In the genomic region with DNA sequence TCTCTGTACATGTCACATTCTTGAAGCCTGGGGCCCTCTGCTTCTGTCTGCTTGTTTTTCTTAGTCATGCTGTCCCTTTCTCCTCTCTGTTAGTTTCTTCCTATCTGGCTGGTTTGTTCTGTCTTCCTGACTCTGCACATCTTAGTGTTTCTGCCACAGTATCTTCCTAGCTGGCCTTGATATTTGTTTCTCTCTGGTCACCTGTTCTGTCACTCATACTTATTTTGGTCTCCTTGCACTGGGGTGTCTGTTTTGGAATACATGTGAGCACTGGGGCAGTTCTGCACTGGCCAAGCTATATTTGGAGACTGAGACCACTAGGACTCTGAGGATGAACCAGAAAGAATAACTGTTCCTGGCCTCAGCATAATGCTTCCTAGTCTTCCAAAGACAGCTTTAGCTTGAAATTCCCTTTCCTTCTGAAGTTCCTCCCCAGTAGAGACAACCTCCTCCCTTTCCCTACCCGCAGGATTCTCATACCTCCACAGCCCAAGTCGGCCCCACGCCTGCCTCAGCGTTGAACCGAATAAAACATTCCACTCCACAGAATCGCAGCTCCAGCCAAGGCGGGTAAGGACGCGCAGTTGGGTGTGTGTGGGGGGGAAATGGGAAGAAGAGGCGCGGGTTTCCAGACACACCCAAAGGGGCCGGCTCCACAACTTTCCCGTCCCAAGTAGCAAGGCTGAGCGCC, we compare ENCODE assay signal across 8 mouse cellular contexts. TPM values are rescaled to one million over a fixed set of nuclear protein-coding genes. Genes with fewer than 3 reads are reported as not detected.
A peak's percentile ranks its signal among the peaks of the same experiment; 100 is the strongest.
DNase-seq lines count a peak whose midpoint lies in the region; ATAC-seq and TF ChIP-seq lines count a peak whose summit lies in the region.

No protein-coding gene starts in this region.

- no peak for ATAC-seq in embryonic facial prominence, embryonic 11.5 days (replicated peaks; ENCODE audit: insufficient number of reproducible peaks, low FRiP score, low TSS enrichment, low read depth)
- ATAC-seq in intestine, embryonic 14.5 days (replicated peaks; ENCODE audit: low FRiP score, low TSS enrichment, low read depth): no peak
- ATAC-seq in midbrain, postnatal 0 days (ENCODE audit: low FRiP score): no peak

- H3K9me3 ChIP-seq in embryonic facial prominence, embryonic 11.5 days (replicated peaks; ENCODE audit: control insufficient read depth, low read length): no peaks in the 10 kb centered on the region
- H3K9me3 ChIP-seq in intestine, embryonic 14.5 days (ENCODE audit: control insufficient read depth, low read length): no peaks in the 10 kb centered on the region
- H3K9me3 ChIP-seq in midbrain, postnatal 0 days (ENCODE audit: low read length): no peaks in the 10 kb centered on the region

- no peak for DNase-seq in layer of hippocampus, adult 2 months (ENCODE audit: low spot score in 2 of 2)
- no peak for DNase-seq in layer of hippocampus, postnatal 14 days (ENCODE audit: low spot score in 2 of 2)
- DNase-seq in embryonic facial prominence, embryonic 11.5 days (ENCODE audit: low spot score): no peak
- no peak for DNase-seq in intestine, embryonic 14.5 days (ENCODE audit: low spot score)
- DNase-seq in midbrain, postnatal 0 days (ENCODE audit: low spot score): no peak
- no peak for DNase-seq in right cerebral cortex, adult 18-20 months
- DNase-seq in adrenal gland, adult (ENCODE audit: inconsistent age in 2 of 2, low spot score in 1 of 2): no peak
- DNase-seq in thymus, postnatal 25 days: no peak

- H3K4me3 ChIP-seq in layer of hippocampus, adult 2 months: peak overlapping the region; percentile 69; the same call in 1 of the 2 replicates
- H3K4me3 ChIP-seq in embryonic facial prominence, embryonic 11.5 days (ENCODE audit: low read depth, low read length): peak overlapping the region; percentile 57
- H3K4me3 ChIP-seq in intestine, embryonic 14.5 days (ENCODE audit: low read depth, low read length): peak overlapping the region; percentile 53
- peak overlapping the region; percentile 48 for H3K4me3 ChIP-seq in midbrain, postnatal 0 days (ENCODE audit: low read depth, low read length)

- peak overlapping the region; percentile 54 for H3K9ac ChIP-seq in embryonic facial prominence, embryonic 11.5 days (replicated peaks; ENCODE audit: low read length)
- peak overlapping the region; percentile 39 for H3K9ac ChIP-seq in intestine, embryonic 14.5 days (ENCODE audit: low read length)
- H3K9ac ChIP-seq in midbrain, postnatal 0 days (replicated peaks; ENCODE audit: low read length, poor library complexity, severe bottlenecking): peak overlapping the region; percentile 63

- H3K4me1 ChIP-seq in embryonic facial prominence, embryonic 11.5 days (ENCODE audit: control insufficient read depth, insufficient read depth, low read length): no peaks in the 10 kb centered on the region
- H3K4me1 ChIP-seq in intestine, embryonic 14.5 days (replicated peaks; ENCODE audit: control insufficient read depth, insufficient read depth, low read length): 0 out of 2 replicates have a peak, but pooled peaks cover 5% of the 10 kb centered on the region
- H3K4me1 ChIP-seq in midbrain, postnatal 0 days (ENCODE audit: insufficient read depth, low read length): no peaks in the 10 kb centered on the region

- H3K36me3 ChIP-seq in embryonic facial prominence, embryonic 11.5 days (replicated peaks; ENCODE audit: control insufficient read depth, insufficient read depth, low read depth, low read length): no peaks in the 10 kb centered on the region
- peaks cover 4% of the 10 kb centered on the region for H3K36me3 ChIP-seq in intestine, embryonic 14.5 days (ENCODE audit: control insufficient read depth, insufficient read depth, low read length)
- no peaks in the 10 kb centered on the region for H3K36me3 ChIP-seq in midbrain, postnatal 0 days (ENCODE audit: insufficient read depth, low read length)

- H3K27ac ChIP-seq in layer of hippocampus, adult 2 months: peak overlapping the region; percentile 91; the same call in 1 of the 2 replicates
- no peak overlapping the region for H3K27ac ChIP-seq in embryonic facial prominence, embryonic 11.5 days (replicated peaks; ENCODE audit: low read depth, low read length)
- 0 out of 2 replicates have a peak overlapping the region, but pooled peaks have one; percentile 54 for H3K27ac ChIP-seq in intestine, embryonic 14.5 days (ENCODE audit: low read depth)
- no peak overlapping the region for H3K27ac ChIP-seq in midbrain, postnatal 0 days (ENCODE audit: low read depth, low read length)

- no peak for TF ChIP-seq CTCF in layer of hippocampus, adult 2 months (conservative IDR thresholded peaks at IDR 0.05)
- TF ChIP-seq CTCF in midbrain, postnatal 0 days (IDR thresholded peaks at IDR 0.05): no peak

- peak overlapping the region; percentile 60 for H3K4me2 ChIP-seq in embryonic facial prominence, embryonic 11.5 days (ENCODE audit: low read depth, low read length)
- H3K4me2 ChIP-seq in intestine, embryonic 14.5 days (ENCODE audit: low read length): peak overlapping the region; percentile 64
- H3K4me2 ChIP-seq in midbrain, postnatal 0 days (ENCODE audit: low read depth, low read length, poor library complexity, severe bottlenecking): peak overlapping the region; percentile 57

- WGBS in embryonic facial prominence, embryonic 11.5 days: 12% methylated on average over 14 of the region's 14 CpGs
- WGBS in intestine, embryonic 14.5 days: 9% methylated on average over 12 of the region's 14 CpGs
- 20% methylated on average over 14 of the region's 14 CpGs for WGBS in midbrain, postnatal 0 days

- H3K27me3 ChIP-seq in embryonic facial prominence, embryonic 11.5 days (ENCODE audit: control insufficient read depth, insufficient read depth, low read length): no peaks in the 10 kb centered on the region
- H3K27me3 ChIP-seq in intestine, embryonic 14.5 days (replicated peaks; ENCODE audit: control insufficient read depth, insufficient read depth, low read length): no peaks in the 10 kb centered on the region
- H3K27me3 ChIP-seq in midbrain, postnatal 0 days (ENCODE audit: insufficient read depth, low read length): no peaks in the 10 kb centered on the region

RNA-seq across cellular contexts. Expression of a gene that starts 0.5 kb away (rescaled TPM):
- 10 to 100 TPM; 61.4 to 71.4 TPM for total RNA-seq in layer of hippocampus, adult 2 months (2021)
- 10 to 100 TPM; 47.9 to 67.4 TPM for total RNA-seq in layer of hippocampus, postnatal 14 days (2021)
- polyA plus RNA-seq in embryonic facial prominence, embryonic 11.5 days (2014; fragmentation: Nextera tagmentation; extraction: Ambion mirVana): 62.0 and 65.2 TPM in 2 replicates
- polyA plus RNA-seq in intestine, embryonic 14.5 days (2014; fragmentation: Nextera tagmentation; extraction: Ambion mirVana): 60.6 and 67.6 TPM in 2 replicates
- total RNA-seq in midbrain, postnatal 0 days (2014; rRNA removed): 44.4 and 49.2 TPM in 2 replicates
- 65.9 and 69.8 TPM in 2 replicates for polyA plus RNA-seq in midbrain, postnatal 0 days (2015; fragmentation: Nextera tagmentation; extraction: Ambion mirVana)

RNA-seq across cellular contexts. Expression of a gene that starts 1.0 kb away (rescaled TPM):
- total RNA-seq in layer of hippocampus, adult 2 months (2021): 1 to 10 TPM; 1.6 to 2.1 TPM
- 1 to 10 TPM; 2.0 to 2.2 TPM for total RNA-seq in layer of hippocampus, postnatal 14 days (2021)
- polyA plus RNA-seq in embryonic facial prominence, embryonic 11.5 days (2014; fragmentation: Nextera tagmentation; extraction: Ambion mirVana): 4.2 and 5.2 TPM in 2 replicates
- 10.1 and 10.6 TPM in 2 replicates for polyA plus RNA-seq in intestine, embryonic 14.5 days (2014; fragmentation: Nextera tagmentation; extraction: Ambion mirVana)
- 3.8 and 7.5 TPM in 2 replicates for total RNA-seq in midbrain, postnatal 0 days (2014; rRNA removed)
- 3.0 and 3.3 TPM in 2 replicates for polyA plus RNA-seq in midbrain, postnatal 0 days (2015; fragmentation: Nextera tagmentation; extraction: Ambion mirVana)

RNA-seq across cellular contexts. Expression of a gene that starts 10.6 kb away (rescaled TPM):
- total RNA-seq in layer of hippocampus, adult 2 months (2021): 100 to 1,000 TPM; 137 to 175 TPM
- 100 to 1,000 TPM; 156 to 173 TPM for total RNA-seq in layer of hippocampus, postnatal 14 days (2021)
- polyA plus RNA-seq in embryonic facial prominence, embryonic 11.5 days (2014; fragmentation: Nextera tagmentation; extraction: Ambion mirVana): 846 and 890 TPM in 2 replicates
- 990 and 1,020 TPM in 2 replicates for polyA plus RNA-seq in intestine, embryonic 14.5 days (2014; fragmentation: Nextera tagmentation; extraction: Ambion mirVana)
- 2,035 and 2,080 TPM in 2 replicates for total RNA-seq in midbrain, postnatal 0 days (2014; rRNA removed)
- 390 and 408 TPM in 2 replicates for polyA plus RNA-seq in midbrain, postnatal 0 days (2015; fragmentation: Nextera tagmentation; extraction: Ambion mirVana)

RNA-seq across cellular contexts. Expression of a gene that starts 15.7 kb away (rescaled TPM):
- total RNA-seq in layer of hippocampus, adult 2 months (2021): 100 to 1,000 TPM; 306 to 330 TPM
- total RNA-seq in layer of hippocampus, postnatal 14 days (2021): 100 to 1,000 TPM; 302 to 318 TPM
- 93.0 and 107 TPM in 2 replicates for polyA plus RNA-seq in embryonic facial prominence, embryonic 11.5 days (2014; fragmentation: Nextera tagmentation; extraction: Ambion mirVana)
- polyA plus RNA-seq in intestine, embryonic 14.5 days (2014; fragmentation: Nextera tagmentation; extraction: Ambion mirVana): 103 and 107 TPM in 2 replicates
- total RNA-seq in midbrain, postnatal 0 days (2014; rRNA removed): 307 and 359 TPM in 2 replicates
- polyA plus RNA-seq in midbrain, postnatal 0 days (2015; fragmentation: Nextera tagmentation; extraction: Ambion mirVana): 371 and 388 TPM in 2 replicates

RNA-seq across cellular contexts. Expression of a gene that starts 23.6 kb away (rescaled TPM):
- total RNA-seq in layer of hippocampus, adult 2 months (2021): 100 to 1,000 TPM; 620 to 624 TPM
- total RNA-seq in layer of hippocampus, postnatal 14 days (2021): 100 to 1,000 TPM; 656 to 707 TPM
- polyA plus RNA-seq in embryonic facial prominence, embryonic 11.5 days (2014; fragmentation: Nextera tagmentation; extraction: Ambion mirVana): 231 and 262 TPM in 2 replicates
- 165 and 194 TPM in 2 replicates for polyA plus RNA-seq in intestine, embryonic 14.5 days (2014; fragmentation: Nextera tagmentation; extraction: Ambion mirVana)
- total RNA-seq in midbrain, postnatal 0 days (2014; rRNA removed): 344 and 530 TPM in 2 replicates
- 951 and 960 TPM in 2 replicates for polyA plus RNA-seq in midbrain, postnatal 0 days (2015; fragmentation: Nextera tagmentation; extraction: Ambion mirVana)

Comparison
In these comparisons a context has a peak if more than half of its experiments do, and no peak if none do; other contexts are left out.
1. H3K27ac ChIP-seq: peak in layer of hippocampus, adult 2 months (single experiment) and intestine, embryonic 14.5 days (single experiment); none in embryonic facial prominence, embryonic 11.5 days (single experiment) and midbrain, postnatal 0 days (single experiment).
2. RNA of a gene that starts 10.6 kb away (total RNA-seq): 2,035 to 2,080 TPM in midbrain, postnatal 0 days; 137 to 175 TPM in layer of hippocampus, adult 2 months and 156 to 173 TPM in layer of hippocampus, postnatal 14 days; every median in the first group is over 10 times any median in the second.
3. Peak in every context shown above with its lines, with median percentiles within 50 percentile points of each other: H3K4me3 ChIP-seq, H3K4me2 ChIP-seq and H3K9ac ChIP-seq.